Mouse (Mus musculus) megakaryocyte progenitor cell, adult 5-6 weeks (primary cell): ENCODE measurements around the gene Atp13a5. TPM values are rescaled to one million over a fixed set of nuclear protein-coding genes. Genes with fewer than 3 reads are reported as not detected.

Source experiments
- ATAC-seq: replicated peaks from 2 replicates; pipeline ENCODE4 v1.8.0; 2016; ENCODE audit warnings: mild to moderate bottlenecking, moderate TSS enrichment, inconsistent platforms; ENCODE audit not compliant: poor library complexity
- total RNA-seq, 2 experiments: library from RNA; stranded (forward) in 1 of 2; stranded (reverse) in 1 of 2; fragments of 157-497, 149-512 nt in 1 of 2; fragments of 200-1000 nt in 1 of 2; gene quantifications; 2 replicates each; pipeline versions ENCODE4 v1.2.3 to v1.2.4; 2015 to 2017

The Atp13a5 gene
- total RNA-seq, 2 experiments from 2014 or later, result not detected

DNA sequence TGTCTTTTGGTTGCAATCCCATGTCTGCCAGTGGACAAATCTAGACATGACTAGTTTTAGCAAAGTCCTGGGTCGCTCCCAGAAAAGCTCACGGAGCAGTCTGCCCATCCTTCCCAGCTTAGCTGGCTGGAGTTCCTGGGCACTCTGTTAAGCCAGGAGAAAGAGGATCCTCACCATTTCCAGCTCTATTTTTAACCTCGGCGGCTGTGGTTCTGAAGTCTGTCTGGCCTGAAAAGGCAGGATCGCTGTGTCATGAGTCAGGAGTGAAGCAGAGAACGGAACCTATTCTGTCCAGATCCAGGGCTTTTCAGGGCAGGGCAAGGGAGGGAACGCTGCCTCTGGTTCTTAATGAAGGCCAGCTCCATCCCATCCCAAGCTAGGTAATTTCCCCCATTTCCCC, 169.7 kb downstream of the Atp13a5 start:
- no peak for ATAC-seq

DNA sequence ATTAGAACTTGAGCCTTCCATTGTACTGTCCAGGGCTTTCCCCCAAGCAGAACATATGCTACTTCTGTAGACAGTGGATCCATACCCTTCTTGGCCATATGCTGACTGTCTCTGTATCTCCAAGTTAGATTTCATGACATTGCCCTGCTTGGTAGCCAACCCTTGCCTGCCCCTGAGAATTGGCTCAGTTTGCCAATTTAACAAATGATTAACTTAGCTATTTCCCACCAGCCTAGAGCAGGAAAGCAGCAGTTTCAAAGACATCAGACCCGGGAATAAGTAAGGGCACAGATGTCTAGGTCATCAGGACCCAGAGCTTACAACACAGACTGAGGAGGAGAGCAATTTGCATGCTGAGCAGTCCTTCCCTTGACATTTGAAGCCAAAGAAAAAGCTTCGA, 173.0 kb downstream of the Atp13a5 start:
- no peak for ATAC-seq

DNA sequence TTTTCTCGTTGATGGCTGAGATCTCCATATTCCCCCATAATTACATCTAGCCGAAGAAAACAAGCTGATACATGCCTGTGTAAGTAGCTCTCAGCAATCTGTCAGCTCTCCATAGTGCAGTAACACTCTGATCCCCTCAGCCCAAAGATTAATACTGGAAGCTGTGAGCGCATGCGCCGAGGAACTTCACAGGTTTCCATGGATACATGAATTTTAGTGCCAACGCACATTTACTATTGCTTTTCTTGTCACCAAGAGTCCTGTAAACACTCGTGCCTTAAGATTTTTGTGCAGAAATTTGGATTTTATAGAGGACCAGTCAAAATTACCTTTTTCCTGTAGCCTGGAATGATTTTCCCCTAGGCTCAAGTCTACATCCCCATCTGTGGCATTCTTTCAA, 173.7 kb downstream of the Atp13a5 start:
- ATAC-seq, result no peak

DNA sequence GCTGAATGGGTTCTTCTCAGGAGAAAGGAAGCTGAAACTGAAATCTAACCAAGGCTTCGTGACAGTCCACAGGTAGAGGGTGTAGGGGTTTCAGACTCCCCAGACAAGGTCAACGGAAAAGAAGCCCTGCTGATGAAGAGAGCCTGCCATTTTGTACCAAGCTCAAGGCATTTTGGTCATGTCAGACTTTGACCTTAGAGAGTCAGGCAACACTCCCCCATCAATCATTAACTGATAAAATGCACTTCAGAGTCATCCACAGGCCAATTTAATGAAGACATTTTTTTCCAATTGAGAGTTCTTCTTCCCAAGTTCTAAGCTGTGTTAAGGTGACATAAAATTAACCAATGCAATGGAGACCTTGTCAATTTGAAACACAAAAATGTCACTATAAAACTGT, 177.4 kb downstream of the Atp13a5 start:
- no peak for ATAC-seq

DNA sequence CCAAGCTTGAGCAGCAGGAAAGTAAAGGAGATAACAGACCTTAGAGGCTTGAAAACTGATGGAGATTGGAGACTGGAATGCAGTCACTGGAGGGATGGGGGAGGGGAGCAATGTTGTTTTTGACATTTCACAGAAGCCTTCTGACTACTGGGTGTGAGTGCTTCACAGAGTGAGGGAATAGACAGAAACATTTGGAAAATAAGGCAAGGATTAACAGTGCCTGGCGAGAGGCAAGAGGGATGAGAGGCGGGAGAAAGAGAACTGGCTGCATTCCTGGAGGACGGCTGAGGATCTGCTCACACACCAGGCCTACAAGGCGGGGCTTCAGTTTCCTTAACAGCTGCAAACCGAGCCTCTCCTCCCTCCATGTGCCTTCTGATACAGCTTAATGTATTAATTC, 180.1 kb downstream of the Atp13a5 start:
- no peak for ATAC-seq

DNA sequence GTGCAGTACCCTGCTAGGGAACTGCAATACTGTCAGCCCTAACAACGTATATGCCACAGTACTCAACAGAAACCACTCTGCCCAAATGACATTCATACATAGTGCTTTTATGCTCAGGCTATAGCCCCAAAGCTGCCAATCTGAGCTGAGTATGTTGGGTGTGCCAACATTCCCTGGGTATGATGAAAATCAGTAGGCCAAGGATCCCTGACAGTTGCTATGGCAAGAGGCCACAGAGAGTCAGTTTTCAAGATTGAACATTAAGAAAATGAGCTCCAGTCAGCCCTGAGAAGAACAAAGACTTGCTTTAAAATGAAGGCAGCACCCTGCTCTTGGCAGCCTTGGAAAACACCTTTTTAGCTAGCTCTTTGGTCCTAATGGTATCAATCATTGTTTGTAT, 183.4 kb downstream of the Atp13a5 start:
- no peak for ATAC-seq

DNA sequence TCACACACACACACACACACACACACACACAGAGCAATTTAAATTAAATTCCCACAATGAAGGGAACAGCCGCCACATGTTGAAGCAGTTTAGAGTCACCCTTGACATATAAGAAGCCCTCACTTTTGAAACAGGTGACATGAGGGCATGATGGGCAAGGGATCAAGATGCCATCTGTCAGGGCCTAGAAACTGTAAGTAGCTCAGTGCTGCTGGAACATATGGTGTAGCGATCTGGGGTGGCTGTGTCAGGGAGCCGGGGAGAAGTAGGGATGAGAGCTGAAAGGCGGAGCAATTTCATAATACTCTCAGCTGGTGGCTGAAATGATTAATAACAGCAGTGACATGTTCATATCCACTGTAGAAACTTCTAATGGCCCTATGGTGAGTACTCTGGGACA, 184.6 kb downstream of the Atp13a5 start:
- no peak for ATAC-seq

DNA sequence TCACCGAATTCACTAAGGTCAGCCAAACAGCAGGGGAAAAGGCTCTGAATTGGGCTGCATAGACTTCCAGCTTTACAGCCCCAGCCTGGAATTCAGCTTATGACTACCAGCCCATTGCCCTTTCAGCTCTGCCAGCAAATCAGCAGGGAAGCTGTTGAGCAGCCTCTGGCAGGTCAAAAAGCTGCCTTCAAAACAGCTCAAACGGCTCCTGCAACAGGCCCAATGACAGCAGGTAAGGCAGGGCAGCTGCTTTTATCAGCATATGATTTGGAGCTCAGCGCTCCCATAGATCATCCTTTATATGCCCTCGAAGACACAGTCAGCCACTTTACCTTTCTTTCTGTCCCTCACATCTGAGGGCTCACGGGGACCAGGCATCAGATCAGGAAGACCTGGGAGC, 185.6 kb downstream of the Atp13a5 start:
- no peak for ATAC-seq

Other genes starting within 250 kb of the Atp13a5 start
- gene Hrasls, start 169.0 kb downstream of the Atp13a5 start, total RNA-seq (2015), result not detected in 2 replicates
- gene Hrasls, start 169.0 kb downstream of the Atp13a5 start, total RNA-seq (2017), result not detected in 2 replicates
- not detected in 2 replicates for gene Atp13a4, start 166.1 kb upstream of the Atp13a5 start, total RNA-seq (2015)
- gene Atp13a4, start 166.1 kb upstream of the Atp13a5 start, total RNA-seq (2017), result not detected in 2 replicates
- 35.6 and 40.2 TPM in 2 replicates for gene Opa1, start 200.6 kb upstream of the Atp13a5 start, total RNA-seq (2015)
- gene Opa1, start 200.6 kb upstream of the Atp13a5 start, total RNA-seq (2017), result 67.1 and 84.3 TPM in 2 replicates